Mouse (Mus musculus) fat pad, adult 2 months (tissue): ENCODE results near the gene Chaf1a.

ENCODE experiments used
- DNase-seq: peaks from one replicate; pipeline ENCODE4 v3.0.0-alpha.2; 2011; ENCODE audit warnings: low read depth, low spot score; ENCODE audit errors: extremely low read depth

Chaf1a gene

DNA sequence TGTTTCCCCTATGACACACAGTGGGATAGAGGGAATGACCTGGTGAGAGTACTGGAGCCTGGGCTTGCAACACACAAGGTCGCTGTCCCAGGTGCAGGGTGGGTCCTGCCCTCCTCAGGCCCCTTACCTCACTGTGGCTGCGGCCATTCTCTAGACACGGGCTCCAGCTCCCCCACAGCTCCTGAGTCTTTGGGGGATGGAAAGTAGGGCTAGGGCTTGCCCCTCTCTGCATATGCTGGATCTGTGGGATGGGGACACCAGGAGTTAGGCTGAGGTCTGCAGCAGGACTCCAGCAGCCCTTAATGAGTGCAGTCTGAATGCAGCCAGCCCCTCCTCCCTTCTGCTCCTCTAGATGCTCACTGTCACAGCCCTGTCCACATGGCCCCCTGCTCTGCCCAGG is 72.5 kb downstream of the Chaf1a start:
- no peak for DNase-seq

DNA sequence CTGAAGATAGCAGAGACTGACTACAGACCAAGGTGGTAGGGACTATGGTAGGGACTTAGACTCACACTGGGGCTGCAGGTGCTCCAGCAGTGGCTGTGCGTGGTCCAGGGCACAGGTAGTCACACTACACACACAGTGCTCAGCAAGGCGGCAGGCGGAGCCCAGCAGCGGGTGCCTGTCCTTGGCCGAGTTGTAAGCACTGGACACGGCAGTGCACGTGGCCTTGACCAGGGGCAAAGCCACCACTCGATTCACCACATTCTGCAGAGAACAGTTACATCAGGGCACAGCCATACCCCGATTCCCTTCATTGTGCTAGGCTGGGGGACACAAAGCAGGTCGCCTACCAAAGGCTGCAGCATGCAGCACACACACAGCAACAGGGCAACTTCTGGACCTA is 76.0 kb downstream of the Chaf1a start:
- no peak for DNase-seq

DNA sequence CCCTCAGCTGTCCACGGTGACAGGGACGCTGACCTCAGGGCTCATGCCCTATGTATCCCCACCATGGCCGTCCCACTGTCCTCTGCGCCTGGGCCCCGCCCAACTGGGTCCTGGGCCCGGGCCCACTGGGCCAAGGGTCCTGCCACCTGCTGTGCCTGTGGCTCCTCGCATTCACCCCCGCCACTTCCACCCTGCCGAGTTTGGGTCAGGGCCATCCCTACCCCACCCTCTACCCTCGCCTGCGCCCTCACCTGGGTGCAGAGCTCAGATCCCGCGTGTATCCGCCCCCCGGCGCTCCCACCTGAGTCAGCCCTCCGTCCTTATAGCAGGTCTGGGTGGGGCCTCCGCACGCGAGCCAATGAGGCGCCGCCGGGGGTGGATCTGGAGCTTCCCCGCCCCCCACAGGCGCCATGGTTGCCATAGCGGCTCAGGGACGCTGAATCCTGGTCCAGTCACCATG is 77.0 kb downstream of the Chaf1a start, which contains the start of gene Plin5:
TSS of gene Plin5 (minus strand) at position 346 of the 460 bp plus-strand sequence.
- DNase-seq = no peak

DNA sequence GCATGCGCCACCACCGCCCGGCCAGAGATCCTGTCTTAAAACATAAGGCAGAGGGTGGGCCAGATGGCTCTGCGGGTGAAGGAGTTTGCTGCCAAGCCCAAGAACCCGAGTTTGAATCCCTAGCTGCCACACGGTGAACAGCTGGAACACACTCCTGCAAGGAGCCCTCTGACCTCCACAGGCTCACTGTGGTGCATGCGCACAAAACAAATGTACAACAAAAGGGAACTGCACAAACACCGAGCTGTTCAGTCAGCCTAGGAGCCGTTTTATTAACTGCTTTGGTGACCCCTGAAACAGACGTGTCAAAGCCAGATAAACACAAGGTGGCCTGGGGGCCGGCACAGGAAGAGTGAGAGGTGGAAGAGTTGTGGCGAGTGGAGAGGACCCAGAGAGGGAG is 79.2 kb downstream of the Chaf1a start:
- DNase-seq = no peak

DNA sequence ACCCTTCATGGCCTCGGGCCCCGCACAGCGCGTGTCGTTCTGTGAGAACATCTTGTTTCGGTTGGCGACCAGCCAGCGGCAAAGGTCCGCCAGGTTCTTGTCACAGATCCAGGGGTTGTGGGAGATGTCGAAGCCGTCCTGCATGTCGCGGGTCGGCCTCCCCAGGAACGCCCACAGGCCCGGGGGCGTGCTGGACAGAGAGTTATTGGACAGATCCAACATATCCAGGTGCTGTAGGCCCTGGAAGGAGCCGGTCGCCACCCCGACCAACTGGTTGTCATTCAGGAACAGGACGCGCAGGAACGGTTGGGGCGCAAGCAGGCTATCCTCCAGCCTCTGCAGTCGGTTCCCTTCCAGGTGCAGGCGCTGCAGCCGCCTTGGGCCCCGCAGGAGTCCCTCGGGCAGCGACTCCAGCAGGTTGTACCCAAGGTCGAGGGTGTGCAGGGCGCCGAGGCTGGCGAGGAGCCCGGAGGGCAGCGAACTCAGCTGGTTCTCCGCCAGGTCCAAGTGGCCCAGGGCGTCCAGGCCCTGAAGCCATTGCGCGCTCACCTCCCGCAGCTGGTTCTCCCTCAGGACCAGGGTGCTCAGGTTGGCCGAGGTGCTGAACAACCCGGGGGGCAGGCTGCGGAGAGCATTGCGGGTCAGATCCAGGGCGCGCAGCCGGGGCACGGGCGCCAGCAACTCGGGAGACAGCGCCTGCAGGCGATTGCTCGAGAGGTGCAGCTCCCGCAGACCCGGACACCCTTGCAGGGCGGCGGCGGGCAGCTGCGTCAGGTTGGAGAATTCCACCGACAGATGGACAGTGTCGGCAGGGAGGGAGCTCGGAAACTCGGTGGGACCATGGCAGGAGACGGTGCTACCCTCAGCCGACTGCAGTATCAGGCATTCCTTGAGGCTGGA is 80.0 kb downstream of the Chaf1a start:
- DNase-seq = no peak

DNA sequence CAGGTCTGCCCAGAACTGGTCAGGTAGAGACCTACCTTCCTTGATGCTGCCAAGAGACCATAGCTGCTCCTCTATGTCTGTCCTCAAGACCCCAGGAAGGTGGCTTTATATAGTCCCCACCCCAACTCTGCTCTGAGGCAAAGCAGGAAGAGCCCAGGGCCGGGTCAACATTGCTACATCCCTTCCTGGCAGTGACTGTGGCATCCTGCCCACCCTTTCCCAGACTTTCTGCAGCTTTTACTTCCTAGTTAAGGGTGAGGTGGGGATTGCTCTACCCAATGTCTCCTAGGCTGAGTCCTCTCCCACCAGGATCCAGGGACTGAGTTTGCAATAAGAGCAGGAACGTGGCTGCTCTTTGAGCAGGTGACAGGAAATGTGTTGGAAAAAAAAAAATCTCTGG is 81.6 kb downstream of the Chaf1a start, which contains the start of gene Lrg1:
TSS of gene Lrg1 (minus strand) at position 176 of the 400 bp plus-strand sequence.
- DNase-seq = no peak
